Mouse (Mus musculus): Measurements from ENCODE around the gene Tep1. TPM values are rescaled to one million over a fixed set of nuclear protein-coding genes. Genes with fewer than 3 reads are reported as not detected.
"Not testable (repeated sequence)": the region's sequence is repeated elsewhere in the genome, so short reads cannot be mapped to it uniquely, and the experiment has no call there.

Tep1 gene
- 5.1 and 5.6 TPM in 2 replicates for polyA plus RNA-seq (2015; fragmentation: Nextera tagmentation; extraction: Ambion mirVana)

GRCm38 (mm10) chr14:50869889-50870804 is at the start of gene Tep1:
Gene Tep1, minus strand, starts transcription at chr14:50870560.
- Histone ChIP-seq H3K4me3 (ENCODE audit: low read length) (peak within 1 kb of the TSS; percentile 71), H3K4me2 (ENCODE audit: low read depth, low read length) (peak within 1 kb of the TSS; percentile 73), H3K9ac (ENCODE audit: low read length) (peak within 1 kb of the TSS; percentile 78), H3K4me1 (ENCODE audit: control insufficient read depth, insufficient read depth, low read length) (0 out of 2 replicates have a peak, but pooled peaks cover 4% of the 10 kb centered on the region), H3K27me3 (ENCODE audit: control insufficient read depth, insufficient read depth, low read length) (no peaks in the 10 kb centered on the region), H3K36me3 (ENCODE audit: control insufficient read depth, insufficient read depth) (0 out of 2 replicates have a peak, but pooled peaks cover 7% of the 10 kb centered on the region), H3K9me3 (replicated peaks; ENCODE audit: control insufficient read depth, low read length) (no peaks in the 10 kb centered on the region), H3K27ac (ENCODE audit: low read length) (peak within 1 kb of the TSS; percentile 73)
- ATAC-seq (replicated peaks; ENCODE audit: extremely low read depth, insufficient read depth, low FRiP score), result peak; percentile 90
- WGBS, result 7% methylated on average over 32 of the region's 32 CpGs

- Histone ChIP-seq H3K27me3 (ENCODE audit: control insufficient read depth, insufficient read depth, low read length) (no peaks in the 10 kb centered on the region), H3K36me3 (ENCODE audit: control insufficient read depth, insufficient read depth) (peaks cover 22% of the 10 kb centered on the region), H3K9ac (ENCODE audit: low read length) (no peak overlapping the region), H3K27ac (ENCODE audit: low read length) (no peak overlapping the region), H3K4me2 (ENCODE audit: low read depth, low read length) (no peak overlapping the region), H3K4me1 (ENCODE audit: control insufficient read depth, insufficient read depth, low read length) (no peaks in the 10 kb centered on the region; the same call in 1 of the 2 replicates), H3K4me3 (ENCODE audit: low read length) (no peak overlapping the region), H3K9me3 (replicated peaks; ENCODE audit: control insufficient read depth, low read length) (no peaks in the 10 kb centered on the region)
- 59% methylated on average over 3 of the region's 3 CpGs for WGBS
- ATAC-seq (replicated peaks; ENCODE audit: extremely low read depth, insufficient read depth, low FRiP score), result no peak
These were observed 41.0 kb upstream of the Tep1 start for GRCm38 (mm10) chr14:50911356-50911755.

GRCm38 (mm10) chr14:50908126-50908525 is 37.8 kb upstream of the Tep1 start:
- Histone ChIP-seq H3K4me3 (ENCODE audit: low read length) (no peak overlapping the region), H3K9me3 (replicated peaks; ENCODE audit: control insufficient read depth, low read length) (no peaks in the 10 kb centered on the region), H3K4me2 (ENCODE audit: low read depth, low read length) (no peak overlapping the region), H3K27ac (ENCODE audit: low read length) (no peak overlapping the region), H3K36me3 (ENCODE audit: control insufficient read depth, insufficient read depth) (peaks cover 3% of the 10 kb centered on the region), H3K27me3 (ENCODE audit: control insufficient read depth, insufficient read depth, low read length) (no peaks in the 10 kb centered on the region), H3K4me1 (ENCODE audit: control insufficient read depth, insufficient read depth, low read length) (peaks cover 3% of the 10 kb centered on the region; the same call in 1 of the 2 replicates), H3K9ac (ENCODE audit: low read length) (no peak overlapping the region)
- 74% methylated on average over 4 of the region's 4 CpGs for WGBS
- ATAC-seq (replicated peaks; ENCODE audit: extremely low read depth, insufficient read depth, low FRiP score), result no peak

GRCm38 (mm10) chr14:50905327-50905726 is 35.0 kb upstream of the Tep1 start:
- not testable (repeated sequence) for H3K36me3 ChIP-seq (ENCODE audit: control insufficient read depth, insufficient read depth); H3K4me3 ChIP-seq (ENCODE audit: low read length); ATAC-seq (replicated peaks; ENCODE audit: extremely low read depth, insufficient read depth, low FRiP score); H3K9me3 ChIP-seq (replicated peaks; ENCODE audit: control insufficient read depth, low read length); H3K4me1 ChIP-seq (ENCODE audit: control insufficient read depth, insufficient read depth, low read length); H3K27ac ChIP-seq (ENCODE audit: low read length); H3K27me3 ChIP-seq (ENCODE audit: control insufficient read depth, insufficient read depth, low read length); H3K4me2 ChIP-seq (ENCODE audit: low read depth, low read length); H3K9ac ChIP-seq (ENCODE audit: low read length)

GRCm38 (mm10) chr14:50904828-50905129 is 34.4 kb upstream of the Tep1 start:
- ATAC-seq (replicated peaks; ENCODE audit: extremely low read depth, insufficient read depth, low FRiP score), result no peak
- Histone ChIP-seq H3K27me3 (ENCODE audit: control insufficient read depth, insufficient read depth, low read length) (no peaks in the 10 kb centered on the region), H3K4me3 (ENCODE audit: low read length) (no peak overlapping the region), H3K36me3 (ENCODE audit: control insufficient read depth, insufficient read depth) (no peaks in the 10 kb centered on the region), H3K27ac (ENCODE audit: low read length) (no peak overlapping the region), H3K9me3 (replicated peaks; ENCODE audit: control insufficient read depth, low read length) (no peaks in the 10 kb centered on the region), H3K4me2 (ENCODE audit: low read depth, low read length) (no peak overlapping the region), H3K9ac (ENCODE audit: low read length) (no peak overlapping the region), H3K4me1 (ENCODE audit: control insufficient read depth, insufficient read depth, low read length) (peaks cover 3% of the 10 kb centered on the region; the same call in 1 of the 2 replicates)
- 83% methylated on average over 4 of the region's 4 CpGs for WGBS

- peak overlapping the region; percentile 85 for H3K4me2 ChIP-seq (ENCODE audit: low read depth, low read length)
- H3K27me3 ChIP-seq (ENCODE audit: control insufficient read depth, insufficient read depth, low read length), result no peaks in the 10 kb centered on the region
- no peaks in the 10 kb centered on the region for H3K9me3 ChIP-seq (replicated peaks; ENCODE audit: control insufficient read depth, low read length)
- H3K4me1 ChIP-seq (ENCODE audit: control insufficient read depth, insufficient read depth, low read length), result peaks cover 3% of the 10 kb centered on the region; the same call in 1 of the 2 replicates
- ATAC-seq (replicated peaks; ENCODE audit: extremely low read depth, insufficient read depth, low FRiP score), result peak; percentile 71
- H3K27ac ChIP-seq (ENCODE audit: low read length), result no peak overlapping the region; the same call in 1 of the 2 replicates
- H3K4me3 ChIP-seq (ENCODE audit: low read length), result peak overlapping the region; percentile 57
- 6% methylated on average over 26 of the region's 26 CpGs for WGBS
- peak overlapping the region; percentile 68 for H3K9ac ChIP-seq (ENCODE audit: low read length)
- H3K36me3 ChIP-seq (ENCODE audit: control insufficient read depth, insufficient read depth), result no peaks in the 10 kb centered on the region
These were observed 33.8 kb upstream of the Tep1 start for GRCm38 (mm10) chr14:50903973-50904827.

- not testable (repeated sequence) for H3K27ac ChIP-seq (ENCODE audit: low read length); ATAC-seq (replicated peaks; ENCODE audit: extremely low read depth, insufficient read depth, low FRiP score); H3K9me3 ChIP-seq (replicated peaks; ENCODE audit: control insufficient read depth, low read length); H3K4me1 ChIP-seq (ENCODE audit: control insufficient read depth, insufficient read depth, low read length); H3K27me3 ChIP-seq (ENCODE audit: control insufficient read depth, insufficient read depth, low read length); H3K36me3 ChIP-seq (ENCODE audit: control insufficient read depth, insufficient read depth); H3K9ac ChIP-seq (ENCODE audit: low read length); H3K4me2 ChIP-seq (ENCODE audit: low read depth, low read length); H3K4me3 ChIP-seq (ENCODE audit: low read length)
- 88% methylated on average over 2 of the region's 2 CpGs for WGBS
These were observed 27.6 kb upstream of the Tep1 start for GRCm38 (mm10) chr14:50897992-50898391.

- H3K4me3 ChIP-seq (ENCODE audit: low read length), result peak within 1 kb of the TSS; percentile 55
- H3K9me3 ChIP-seq (replicated peaks; ENCODE audit: control insufficient read depth, low read length), result no peaks in the 10 kb centered on the region
- 29% methylated on average over 7 of the region's 7 CpGs for WGBS
- peaks cover 6% of the 10 kb centered on the region for H3K27me3 ChIP-seq (ENCODE audit: control insufficient read depth, insufficient read depth, low read length)
- ATAC-seq (replicated peaks; ENCODE audit: extremely low read depth, insufficient read depth, low FRiP score), result no peak
- H3K4me2 ChIP-seq (ENCODE audit: low read depth, low read length), result peak within 1 kb of the TSS; percentile 86
- no peaks in the 10 kb centered on the region for H3K36me3 ChIP-seq (ENCODE audit: control insufficient read depth, insufficient read depth)
- peaks cover 10% of the 10 kb centered on the region for H3K4me1 ChIP-seq (ENCODE audit: control insufficient read depth, insufficient read depth, low read length)
- no peak within 1 kb of the TSS for H3K27ac ChIP-seq (ENCODE audit: low read length)
- peak within 1 kb of the TSS; percentile 61 for H3K9ac ChIP-seq (ENCODE audit: low read length)
These were observed 27.0 kb upstream of the Tep1 start, which contains the start of gene Klhl33 for GRCm38 (mm10) chr14:50897374-50897765. Gene Klhl33, minus strand, starts transcription at chr14:50897507.
